Mouse (Mus musculus): ENCODE measurements around the gene Olig1. TPM values are rescaled to one million over a fixed set of nuclear protein-coding genes. Genes with fewer than 3 reads are reported as not detected.
"Not testable (repeated sequence)": the region's sequence is repeated elsewhere in the genome, so short reads cannot be mapped to it uniquely, and the experiment has no call there.

The Olig1 gene
- polyA plus RNA-seq, 1 experiment from 2014 or later, result not detected

DNA sequence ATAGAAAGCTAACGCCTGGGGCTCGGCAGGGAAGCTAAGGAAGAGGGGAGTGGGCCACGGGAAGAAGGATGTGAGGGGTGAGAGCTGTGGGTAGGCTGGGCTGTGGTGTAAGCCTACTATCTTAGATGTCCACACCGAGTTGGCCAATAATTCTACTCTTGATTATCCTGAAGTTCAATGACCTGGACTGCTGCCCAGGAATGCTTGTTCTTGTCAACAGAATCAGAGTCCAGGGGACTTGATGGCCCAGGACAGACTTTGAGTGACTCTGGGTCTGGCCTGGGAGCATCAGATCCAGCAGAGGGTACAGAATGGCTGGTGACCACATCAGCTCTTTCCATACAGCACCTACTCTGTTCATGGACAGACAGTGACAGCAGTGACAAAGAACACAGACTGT lies 30.5 kb upstream of the Olig1 start:
- Histone ChIP-seq H3K9ac (replicated peaks; ENCODE audit: low read depth) (no peak overlapping the region), H3K36me3 (ENCODE audit: insufficient read depth, low read length) (no peaks in the 10 kb centered on the region), H3K4me2 (replicated peaks; ENCODE audit: low read depth, low read length) (no peak overlapping the region), H3K27me3 (replicated peaks; ENCODE audit: insufficient read depth, low read length) (peaks cover 11% of the 10 kb centered on the region), H3K4me1 (ENCODE audit: insufficient read depth, low read depth, low read length) (no peaks in the 10 kb centered on the region), H3K4me3 (ENCODE audit: low read depth, low read length) (no peak overlapping the region), H3K27ac (ENCODE audit: low read length) (no peak overlapping the region), H3K9me3 (ENCODE audit: low read length) (no peaks in the 10 kb centered on the region)
- TF ChIP-seq EP300 (IDR thresholded peaks at IDR 0.05) (no peak), CTCF (IDR thresholded peaks at IDR 0.05) (no peak)
- 42% methylated on average over 4 of the region's 4 CpGs for WGBS
- ATAC-seq, result no peak
- no peak for DNase-seq (ENCODE audit: low spot score)

DNA sequence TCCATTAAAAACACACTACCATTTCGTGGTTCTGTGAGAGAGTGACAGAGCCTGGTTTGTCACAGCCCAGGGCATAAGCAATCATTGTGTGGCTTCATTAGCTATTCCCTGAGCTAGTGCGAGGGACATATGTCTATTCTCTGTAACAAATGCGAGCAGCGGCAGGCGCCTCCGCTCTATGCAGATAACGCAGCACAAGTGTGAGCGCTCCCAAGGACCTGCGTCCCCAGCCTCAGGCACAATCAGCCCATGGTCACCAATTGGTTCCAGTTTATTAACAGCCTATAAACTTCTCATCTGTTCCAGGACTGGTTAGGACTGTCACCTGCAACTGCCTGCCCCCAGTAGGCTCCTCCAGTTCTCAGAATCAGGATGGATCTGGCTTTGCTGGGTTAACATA lies 23.3 kb upstream of the Olig1 start:
- TF ChIP-seq EP300 (IDR thresholded peaks at IDR 0.05), result no peak
- TF ChIP-seq CTCF (IDR thresholded peaks at IDR 0.05), result no peak
- no peak overlapping the region for H3K4me3 ChIP-seq (ENCODE audit: low read depth, low read length)
- H3K27me3 ChIP-seq (replicated peaks; ENCODE audit: insufficient read depth, low read length), result 0 out of 2 replicates have a peak, but pooled peaks cover 4% of the 10 kb centered on the region
- H3K9me3 ChIP-seq (ENCODE audit: low read length), result no peaks in the 10 kb centered on the region
- DNase-seq (ENCODE audit: low spot score) (no peak), ATAC-seq (no peak)
- no peak overlapping the region for H3K9ac ChIP-seq (replicated peaks; ENCODE audit: low read depth)
- no peaks in the 10 kb centered on the region for H3K36me3 ChIP-seq (ENCODE audit: insufficient read depth, low read length)
- no peak overlapping the region for H3K4me2 ChIP-seq (replicated peaks; ENCODE audit: low read depth, low read length)
- no peak overlapping the region for H3K27ac ChIP-seq (ENCODE audit: low read length)
- WGBS, result 65% methylated on average over 9 of the region's 9 CpGs
- H3K4me1 ChIP-seq (ENCODE audit: insufficient read depth, low read depth, low read length), result no peaks in the 10 kb centered on the region

DNA sequence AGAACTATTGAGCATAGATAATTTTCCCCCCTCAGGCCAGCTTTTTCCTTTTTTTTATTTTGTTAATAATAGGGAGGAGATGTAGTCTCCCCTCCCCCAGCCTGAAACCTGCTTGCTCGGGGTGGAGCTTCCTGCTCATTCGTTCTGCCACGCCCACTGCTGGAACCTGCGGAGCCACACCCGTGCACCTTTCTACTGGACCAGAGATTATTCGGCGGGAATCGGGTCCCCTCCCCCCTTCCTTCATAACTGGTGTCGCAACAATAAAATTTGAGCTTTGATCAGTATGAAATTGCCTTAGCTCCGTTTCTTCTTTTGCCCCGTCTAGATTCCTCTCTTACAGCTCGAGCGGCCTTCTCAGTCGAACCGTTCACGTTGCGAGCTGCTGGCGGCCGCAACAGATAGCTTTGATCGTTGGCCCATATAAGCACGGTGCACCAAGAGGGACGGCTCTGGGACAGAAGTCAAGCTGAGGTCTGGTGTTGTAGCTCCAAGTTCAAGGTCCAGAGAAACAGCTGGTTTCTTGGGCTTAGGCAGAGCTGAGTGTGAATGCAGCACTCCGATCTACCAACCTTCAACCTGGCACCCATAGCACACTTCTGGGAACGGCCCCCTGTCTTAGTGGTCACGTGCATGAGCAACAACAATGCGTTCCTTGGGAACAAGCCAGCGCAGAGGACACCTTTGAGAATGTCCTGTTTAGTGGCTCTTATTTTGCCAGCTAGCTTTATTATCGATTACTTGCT lies 14.0 kb upstream of the Olig1 start:
- 18% methylated on average over 21 of the region's 28 CpGs for WGBS
- H3K4me1 ChIP-seq (ENCODE audit: insufficient read depth, low read depth, low read length); H3K27ac ChIP-seq (ENCODE audit: low read length); H3K4me3 ChIP-seq (ENCODE audit: low read depth, low read length); ATAC-seq; H3K9me3 ChIP-seq (ENCODE audit: low read length); DNase-seq (ENCODE audit: low spot score); H3K9ac ChIP-seq (replicated peaks; ENCODE audit: low read depth); H3K36me3 ChIP-seq (ENCODE audit: insufficient read depth, low read length): not testable (repeated sequence)
- H3K4me2 ChIP-seq (replicated peaks; ENCODE audit: low read depth, low read length), result peak overlapping the region; percentile 9; the same call in 1 of the 2 replicates
- peaks cover 12% of the 10 kb centered on the region; the same call in 1 of the 2 replicates for H3K27me3 ChIP-seq (replicated peaks; ENCODE audit: insufficient read depth, low read length)

DNA sequence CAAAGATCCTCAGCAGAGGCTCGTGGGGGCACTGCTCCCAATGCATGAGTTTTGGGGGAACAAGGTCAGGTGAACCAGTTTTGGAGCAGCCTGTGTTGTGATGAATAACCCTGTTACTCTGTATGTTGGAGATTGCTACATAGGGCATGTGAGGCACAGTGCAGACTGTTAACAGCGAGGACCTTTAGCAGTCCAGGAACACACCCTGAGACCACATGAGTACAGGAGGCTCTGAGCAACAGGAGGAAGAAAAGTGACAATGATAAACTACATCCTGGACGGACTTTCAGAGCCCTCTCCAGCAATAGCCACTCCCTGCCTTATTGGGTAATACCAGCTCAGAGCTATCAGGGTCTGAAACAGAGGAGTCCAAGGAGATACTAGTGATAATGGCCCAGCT lies 10.6 kb upstream of the Olig1 start:
- WGBS, result 54% methylated on average over 3 of the region's 3 CpGs

DNA sequence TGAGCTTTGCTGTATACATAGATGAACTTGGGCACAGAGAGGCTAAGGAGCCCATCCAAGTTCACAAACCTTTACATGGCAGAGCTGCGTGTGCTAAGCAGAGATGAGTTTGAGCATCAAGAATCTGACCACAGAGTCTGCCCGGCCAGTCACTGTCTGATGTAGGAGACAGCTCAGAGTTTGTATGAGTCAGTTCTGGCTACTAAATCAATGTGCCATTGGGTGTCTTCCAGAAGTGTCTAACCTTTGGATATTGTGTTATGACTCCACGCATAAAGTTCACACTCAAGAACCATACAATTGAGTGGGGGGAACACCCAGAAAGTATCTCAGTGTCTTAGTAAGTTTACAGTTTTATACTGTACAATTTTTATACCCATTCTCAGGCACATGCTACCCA lies 8.7 kb upstream of the Olig1 start:
- ATAC-seq, result no peak
- Histone ChIP-seq H3K9ac (replicated peaks; ENCODE audit: low read depth) (no peak overlapping the region), H3K4me2 (replicated peaks; ENCODE audit: low read depth, low read length) (no peak overlapping the region), H3K27ac (ENCODE audit: low read length) (no peak overlapping the region), H3K36me3 (ENCODE audit: insufficient read depth, low read length) (no peaks in the 10 kb centered on the region), H3K9me3 (ENCODE audit: low read length) (no peaks in the 10 kb centered on the region), H3K4me1 (ENCODE audit: insufficient read depth, low read depth, low read length) (no peaks in the 10 kb centered on the region), H3K4me3 (ENCODE audit: low read depth, low read length) (no peak overlapping the region), H3K27me3 (replicated peaks; ENCODE audit: insufficient read depth, low read length) (peaks cover 11% of the 10 kb centered on the region; the same call in 1 of the 2 replicates)
- TF ChIP-seq EP300 (IDR thresholded peaks at IDR 0.05) (no peak), CTCF (IDR thresholded peaks at IDR 0.05) (no peak)
- WGBS, result 80% methylated on average over 3 of the region's 3 CpGs
- no peak for DNase-seq (ENCODE audit: low spot score)

More for the DNA sequence above, 10.6 kb upstream of the Olig1 start:
- no peaks in the 10 kb centered on the region for H3K36me3 ChIP-seq (ENCODE audit: insufficient read depth, low read length)
- H3K27me3 ChIP-seq (replicated peaks; ENCODE audit: insufficient read depth, low read length), result peaks cover 12% of the 10 kb centered on the region; the same call in 1 of the 2 replicates
- H3K4me1 ChIP-seq (ENCODE audit: insufficient read depth, low read depth, low read length), result no peaks in the 10 kb centered on the region
- no peak for DNase-seq (ENCODE audit: low spot score)
- no peak for ATAC-seq
- TF ChIP-seq CTCF (IDR thresholded peaks at IDR 0.05) (no peak), EP300 (IDR thresholded peaks at IDR 0.05) (no peak)
- H3K4me2 ChIP-seq (replicated peaks; ENCODE audit: low read depth, low read length), result no peak overlapping the region
- no peak overlapping the region for H3K27ac ChIP-seq (ENCODE audit: low read length)
- no peak overlapping the region for H3K9ac ChIP-seq (replicated peaks; ENCODE audit: low read depth)
- H3K4me3 ChIP-seq (ENCODE audit: low read depth, low read length), result no peak overlapping the region
- no peaks in the 10 kb centered on the region for H3K9me3 ChIP-seq (ENCODE audit: low read length)

DNA sequence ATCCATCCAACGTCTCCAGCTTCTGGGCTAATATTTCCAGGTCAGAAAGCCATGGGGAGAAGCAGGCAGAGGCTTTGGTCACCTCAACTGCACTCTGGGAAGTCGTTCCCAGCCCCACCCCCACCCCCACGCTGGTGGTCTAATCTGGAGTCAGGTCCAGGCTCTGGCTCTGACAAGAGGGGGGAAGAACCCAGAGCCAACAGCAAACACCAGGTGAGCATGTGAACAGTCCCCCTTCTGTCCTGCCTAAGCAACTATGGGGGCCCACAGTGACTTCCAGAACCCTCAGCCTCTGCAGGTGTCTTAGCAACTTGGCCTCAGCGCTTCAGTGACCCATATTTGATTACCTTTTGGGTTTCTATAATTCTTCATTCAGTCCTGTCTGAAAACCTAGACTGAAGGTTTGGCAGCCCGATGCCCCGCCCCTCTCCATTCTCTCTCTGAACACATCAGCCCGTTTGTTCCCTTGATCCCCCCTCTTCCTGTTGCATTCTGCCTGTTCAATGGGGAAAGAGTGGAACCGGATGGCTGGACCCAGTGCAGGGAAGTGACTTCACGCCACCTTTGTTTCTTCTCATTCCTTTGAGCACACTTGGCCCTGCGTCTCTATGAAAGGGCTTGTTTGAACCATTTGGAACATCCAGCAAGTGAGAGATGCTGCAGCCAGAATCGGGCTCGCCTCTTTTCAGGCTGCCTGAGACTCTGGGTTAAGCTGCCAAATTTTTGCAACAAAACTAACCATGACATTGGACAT lies 6.9 kb upstream of the Olig1 start:
- H3K4me1 ChIP-seq (ENCODE audit: insufficient read depth, low read depth, low read length), result no peaks in the 10 kb centered on the region
- no peak overlapping the region for H3K4me3 ChIP-seq (ENCODE audit: low read depth, low read length)
- no peak overlapping the region for H3K9ac ChIP-seq (replicated peaks; ENCODE audit: low read depth)
- 31% methylated on average over 12 of the region's 12 CpGs for WGBS
- H3K9me3 ChIP-seq (ENCODE audit: low read length), result no peaks in the 10 kb centered on the region
- ATAC-seq (no peak), DNase-seq (ENCODE audit: low spot score) (no peak)
- H3K27me3 ChIP-seq (replicated peaks; ENCODE audit: insufficient read depth, low read length), result peaks cover 10% of the 10 kb centered on the region
- TF ChIP-seq CTCF (IDR thresholded peaks at IDR 0.05), result no peak
- no peak for TF ChIP-seq EP300 (IDR thresholded peaks at IDR 0.05)
- H3K4me2 ChIP-seq (replicated peaks; ENCODE audit: low read depth, low read length), result no peak overlapping the region
- no peak overlapping the region for H3K27ac ChIP-seq (ENCODE audit: low read length)
- no peaks in the 10 kb centered on the region for H3K36me3 ChIP-seq (ENCODE audit: insufficient read depth, low read length)

Data from lung, postnatal 0 days (tissue).